Mouse (Mus musculus) midbrain, embryonic 15.5 days (tissue): ENCODE results near the gene Borcs5. TPM values are rescaled to one million over a fixed set of nuclear protein-coding genes. Genes with fewer than 3 reads are reported as not detected.
"Not testable (repeated sequence)": the region's sequence is repeated elsewhere in the genome, so short reads cannot be mapped to it uniquely, and the experiment has no call there.

Experiments used
- ATAC-seq: fragments of 200-750 bp; cut with Nextera tagmentation; replicated peaks from 2 replicates; pipeline ENCODE4 v1.8.0; 2017; ENCODE audit warnings: moderate TSS enrichment
- H3K27ac ChIP-seq: fragments of 300-500 bp; sonication (generic); 2 replicates; pipeline ENCODE4 v1.5.1; 2015; ENCODE audit warnings: mild to moderate bottlenecking, inconsistent platforms
- H3K27me3 ChIP-seq: fragments of 300-500 bp; sonication (generic); replicated peaks from 2 replicates; pipeline ENCODE4 v1.6.1; 2015; ENCODE audit warnings: inconsistent platforms
- H3K36me3 ChIP-seq: fragments of 300-500 bp; sonication (generic); replicated peaks from 2 replicates; pipeline ENCODE4 v1.6.1; 2015; ENCODE audit warnings: inconsistent platforms
- H3K4me1 ChIP-seq: fragments of 300-500 bp; sonication (generic); 2 replicates; pipeline ENCODE4 v1.6.1; 2015; ENCODE audit warnings: inconsistent platforms
- H3K4me2 ChIP-seq: fragments of 300-500 bp; sonication (generic); 2 replicates; pipeline ENCODE4 v1.6.1; 2015; ENCODE audit warnings: inconsistent platforms, mild to moderate bottlenecking, moderate library complexity
- H3K4me3 ChIP-seq: fragments of 300-500 bp; sonication (generic); 2 replicates; pipeline ENCODE4 v1.5.1; 2015; ENCODE audit warnings: mild to moderate bottlenecking, inconsistent platforms
- H3K9ac ChIP-seq: fragments of 300-500 bp; sonication (generic); 2 replicates; pipeline ENCODE4 v1.6.1; 2015; ENCODE audit warnings: mild to moderate bottlenecking, inconsistent platforms
- H3K9me3 ChIP-seq: fragments of 300-500 bp; sonication (generic); 2 replicates; pipeline ENCODE4 v1.6.1; 2016; ENCODE audit warnings: inconsistent platforms
- WGBS: fragments of 180-500 bp; shearing (Covaris S2); methylation state at CpG from one replicate; pipeline ENCODE4 v1.1.7; 2015; ENCODE audit warnings: mixed read lengths; 5-methylcytosine and 5-hydroxymethylcytosine counted together
- polyA plus RNA-seq: library from polyadenylated mRNA; unstranded; fragments of >200 nt; fragmentation: Nextera tagmentation; extraction: Ambion mirVana; gene quantifications from 2 replicates; pipeline ENCODE4 v1.2.1, GENCODE M21; 2015

The Borcs5 gene
- polyA plus RNA-seq, 1 experiment from 2014 or later, result 49.7 TPM

GRCm38 (mm10) chr6:134660714-134661406 is 21.6 kb downstream of the Borcs5 start:
- no peak overlapping the region for H3K4me2 ChIP-seq
- WGBS, result 82% methylated on average over 8 of the region's 8 CpGs

GRCm38 (mm10) chr6:134664573-134664972 is 25.3 kb downstream of the Borcs5 start:
- no peaks in the 10 kb centered on the region for H3K9me3 ChIP-seq
- no peak overlapping the region for H3K9ac ChIP-seq
- H3K4me1 ChIP-seq, result 0 out of 2 replicates have a peak, but pooled peaks cover under 1% of the 10 kb centered on the region
- no peak for ATAC-seq
- no peaks in the 10 kb centered on the region for H3K36me3 ChIP-seq
- H3K27me3 ChIP-seq, result no peaks in the 10 kb centered on the region
- 75% methylated on average over 5 of the region's 5 CpGs for WGBS
- H3K4me3 ChIP-seq, result no peak overlapping the region
- H3K27ac ChIP-seq, result no peak overlapping the region
- H3K4me2 ChIP-seq, result no peak overlapping the region

More at GRCm38 (mm10) chr6:134660714-134661406, 21.6 kb downstream of the Borcs5 start:
- Histone ChIP-seq H3K9me3 (no peaks in the 10 kb centered on the region), H3K4me3 (no peak overlapping the region), H3K27me3 (no peaks in the 10 kb centered on the region), H3K4me1 (0 out of 2 replicates have a peak, but pooled peaks cover 2% of the 10 kb centered on the region), H3K36me3 (no peaks in the 10 kb centered on the region), H3K9ac (no peak overlapping the region), H3K27ac (no peak overlapping the region)
- ATAC-seq, result no peak

- H3K27me3 ChIP-seq, result no peaks in the 10 kb centered on the region
- WGBS, result 86% methylated on average over 9 of the region's 9 CpGs
- H3K4me2 ChIP-seq, result no peak overlapping the region
- no peak overlapping the region for H3K27ac ChIP-seq
- no peaks in the 10 kb centered on the region for H3K36me3 ChIP-seq
- no peak overlapping the region for H3K9ac ChIP-seq
- no peaks in the 10 kb centered on the region for H3K9me3 ChIP-seq
- H3K4me3 ChIP-seq, result no peak overlapping the region
- no peaks in the 10 kb centered on the region for H3K4me1 ChIP-seq
- ATAC-seq, result no peak
These were observed 26.5 kb downstream of the Borcs5 start for GRCm38 (mm10) chr6:134665817-134666216.

GRCm38 (mm10) chr6:134668519-134668918 is 29.2 kb downstream of the Borcs5 start:
- Histone ChIP-seq H3K9ac (no peak overlapping the region), H3K4me2 (no peak overlapping the region), H3K4me1 (no peaks in the 10 kb centered on the region), H3K36me3 (no peaks in the 10 kb centered on the region), H3K4me3 (no peak overlapping the region), H3K27me3 (no peaks in the 10 kb centered on the region), H3K27ac (no peak overlapping the region), H3K9me3 (no peaks in the 10 kb centered on the region)
- WGBS, result 93% methylated on average over 2 of the region's 2 CpGs
- ATAC-seq, result no peak

- Histone ChIP-seq H3K4me1 (no peaks in the 10 kb centered on the region), H3K27me3 (no peaks in the 10 kb centered on the region), H3K9me3 (no peaks in the 10 kb centered on the region), H3K27ac (no peak overlapping the region), H3K9ac (no peak overlapping the region), H3K4me2 (no peak overlapping the region), H3K4me3 (no peak overlapping the region), H3K36me3 (no peaks in the 10 kb centered on the region)
- no peak for ATAC-seq
- WGBS, result 86% methylated on average over 6 of the region's 6 CpGs
These were observed 30.0 kb downstream of the Borcs5 start for GRCm38 (mm10) chr6:134669179-134669865.

- no peaks in the 10 kb centered on the region for H3K4me1 ChIP-seq
- H3K4me2 ChIP-seq, result no peak overlapping the region
- H3K27me3 ChIP-seq, result no peaks in the 10 kb centered on the region
- no peak for ATAC-seq
- no peak overlapping the region for H3K27ac ChIP-seq
- no peak overlapping the region for H3K4me3 ChIP-seq
- H3K36me3 ChIP-seq, result no peaks in the 10 kb centered on the region
- no peak overlapping the region for H3K9ac ChIP-seq
- WGBS, result 59% methylated on average over 4 of the region's 4 CpGs
- H3K9me3 ChIP-seq, result no peaks in the 10 kb centered on the region
These were observed 31.6 kb downstream of the Borcs5 start for GRCm38 (mm10) chr6:134670881-134671411.

- H3K9me3 ChIP-seq, H3K4me2 ChIP-seq, H3K4me3 ChIP-seq, H3K27me3 ChIP-seq, H3K36me3 ChIP-seq, H3K4me1 ChIP-seq, H3K27ac ChIP-seq, ATAC-seq, H3K9ac ChIP-seq: not testable (repeated sequence)
- 90% methylated on average over 8 of the region's 8 CpGs for WGBS
These were observed 34.4 kb downstream of the Borcs5 start for GRCm38 (mm10) chr6:134673712-134674111.

- ATAC-seq, result no peak
- Histone ChIP-seq H3K36me3 (no peaks in the 10 kb centered on the region), H3K9me3 (no peaks in the 10 kb centered on the region), H3K27ac (no peak overlapping the region), H3K9ac (no peak overlapping the region), H3K4me2 (no peak overlapping the region), H3K4me1 (no peaks in the 10 kb centered on the region), H3K27me3 (no peaks in the 10 kb centered on the region), H3K4me3 (no peak overlapping the region)
- 87% methylated on average over 4 of the region's 4 CpGs for WGBS
These were observed 38.2 kb downstream of the Borcs5 start for GRCm38 (mm10) chr6:134677504-134677903.

GRCm38 (mm10) chr6:134678037-134678436 is 38.7 kb downstream of the Borcs5 start:
- no peaks in the 10 kb centered on the region for H3K9me3 ChIP-seq
- no peaks in the 10 kb centered on the region for H3K36me3 ChIP-seq
- H3K27ac ChIP-seq, result no peak overlapping the region
- H3K4me1 ChIP-seq, result no peaks in the 10 kb centered on the region
- no peaks in the 10 kb centered on the region for H3K27me3 ChIP-seq
- ATAC-seq, result no peak
- no peak overlapping the region for H3K9ac ChIP-seq
- no peak overlapping the region for H3K4me3 ChIP-seq
- WGBS, result 83% methylated on average over 3 of the region's 3 CpGs
- H3K4me2 ChIP-seq, result no peak overlapping the region

GRCm38 (mm10) chr6:134679330-134679729 is 40.0 kb downstream of the Borcs5 start:
- not testable (repeated sequence) for H3K27ac ChIP-seq, H3K4me1 ChIP-seq, H3K4me3 ChIP-seq, H3K36me3 ChIP-seq, H3K4me2 ChIP-seq, H3K9me3 ChIP-seq, H3K9ac ChIP-seq, ATAC-seq, H3K27me3 ChIP-seq
- WGBS, result 90% methylated on average over 4 of the region's 4 CpGs

GRCm38 (mm10) chr6:134684354-134684915 is 45.1 kb downstream of the Borcs5 start:
- no peak overlapping the region for H3K9ac ChIP-seq
- H3K27ac ChIP-seq, result no peak overlapping the region; the same call in 1 of the 2 replicates
- H3K36me3 ChIP-seq, result no peaks in the 10 kb centered on the region; the same call in 1 of the 2 replicates
- no peak; the same call in 1 of the 2 replicates for ATAC-seq
- H3K4me2 ChIP-seq, result no peak overlapping the region
- no peak overlapping the region for H3K4me3 ChIP-seq
- WGBS, result 75% methylated on average over 6 of the region's 6 CpGs
- peaks cover 12% of the 10 kb centered on the region for H3K4me1 ChIP-seq
- no peaks in the 10 kb centered on the region for H3K9me3 ChIP-seq
- H3K27me3 ChIP-seq, result no peaks in the 10 kb centered on the region

GRCm38 (mm10) chr6:134685040-134685439 is 45.7 kb downstream of the Borcs5 start:
- Histone ChIP-seq H3K9me3 (no peaks in the 10 kb centered on the region), H3K4me1 (peaks cover 12% of the 10 kb centered on the region), H3K4me2 (no peak overlapping the region), H3K36me3 (no peaks in the 10 kb centered on the region; the same call in 1 of the 2 replicates), H3K27me3 (no peaks in the 10 kb centered on the region), H3K27ac (peak overlapping the region; percentile 45; the same call in 1 of the 2 replicates), H3K4me3 (no peak overlapping the region), H3K9ac (no peak overlapping the region)
- ATAC-seq, result peak; percentile 80
- WGBS, result 32% methylated on average over 2 of the region's 2 CpGs
